Mouse (Mus musculus) left cerebral cortex, adult 8-10 months (tissue): ENCODE results near the gene Smpx. TPM values are rescaled to one million over a fixed set of nuclear protein-coding genes. Genes with fewer than 3 reads are reported as not detected.

Source experiments
- total RNA-seq, 4 experiments: library from RNA; stranded (reverse); gene quantifications; 2 replicates each; pipeline ENCODE4 v1.2.4; 2022

Gene Smpx
- total RNA-seq, 4 experiments from 2014 or later: not detected

Other genes with a start within 250 kb of the Smpx start
- gene Sms, start 206.6 kb upstream of the Smpx start, total RNA-seq: 10 to 100 TPM; 64.3 to 76.7 (median 73.3) TPM
- under 1 TPM in 2 of 4 experiments, not detected in 2; 0.85 to 0.93 TPM for gene Yy2, start 129.9 kb upstream of the Smpx start, total RNA-seq
- 10 to 100 TPM; 27.3 to 35.0 (median 28.6) TPM for gene Mbtps2, start 100.2 kb upstream of the Smpx start, total RNA-seq
- under 1 TPM in 1 of 4 experiments, not detected in 3; 0.27 TPM for gene Klhl34, start 119.5 kb downstream of the Smpx start, total RNA-seq